Mouse (Mus musculus) liver, adult 2 months (tissue): Measurements from ENCODE around the gene G3bp2.
"Not testable (repeated sequence)": the region's sequence is repeated elsewhere in the genome, so short reads cannot be mapped to it uniquely, and the experiment has no call there.

ENCODE experiments used
- CTCF ChIP-seq: fragments of 200-500 bp; IDR thresholded peaks from 2 replicates; pipeline ENCODE4 v1.5.1; 2011; ENCODE audit warnings: low read depth, low read length, control low read depth
- POLR2A ChIP-seq: fragments of 200-500 bp; IDR thresholded peaks from 2 replicates; pipeline ENCODE4 v1.6.1; 2011; ENCODE audit warnings: low read length, control low read depth; ENCODE audit not compliant: insufficient read depth; ENCODE audit errors: extremely low read depth

DNA sequence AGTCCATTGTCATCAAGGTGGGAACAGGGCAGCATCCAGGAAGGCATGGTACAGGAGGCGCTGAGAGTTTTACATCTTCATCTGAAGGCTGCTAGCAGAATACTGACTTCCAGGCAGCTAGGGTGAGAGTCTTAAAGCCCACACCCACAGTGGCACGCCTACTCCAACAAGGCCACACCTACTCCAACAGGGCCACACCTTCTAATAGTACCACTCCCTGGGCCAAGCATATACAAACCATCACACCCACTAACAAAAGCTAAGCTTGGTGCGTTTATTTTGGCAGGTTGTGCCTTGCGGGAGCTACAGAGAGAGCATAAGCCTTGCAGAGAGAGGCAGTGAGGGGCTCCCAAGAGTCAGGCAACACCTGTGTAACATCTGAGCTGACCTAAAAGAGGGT lies 49.5 kb upstream of the G3bp2 start:
- TF ChIP-seq POLR2A, CTCF: not testable (repeated sequence)
